ENCODE assay signal across 16 mouse cellular contexts in the genomic region with DNA sequence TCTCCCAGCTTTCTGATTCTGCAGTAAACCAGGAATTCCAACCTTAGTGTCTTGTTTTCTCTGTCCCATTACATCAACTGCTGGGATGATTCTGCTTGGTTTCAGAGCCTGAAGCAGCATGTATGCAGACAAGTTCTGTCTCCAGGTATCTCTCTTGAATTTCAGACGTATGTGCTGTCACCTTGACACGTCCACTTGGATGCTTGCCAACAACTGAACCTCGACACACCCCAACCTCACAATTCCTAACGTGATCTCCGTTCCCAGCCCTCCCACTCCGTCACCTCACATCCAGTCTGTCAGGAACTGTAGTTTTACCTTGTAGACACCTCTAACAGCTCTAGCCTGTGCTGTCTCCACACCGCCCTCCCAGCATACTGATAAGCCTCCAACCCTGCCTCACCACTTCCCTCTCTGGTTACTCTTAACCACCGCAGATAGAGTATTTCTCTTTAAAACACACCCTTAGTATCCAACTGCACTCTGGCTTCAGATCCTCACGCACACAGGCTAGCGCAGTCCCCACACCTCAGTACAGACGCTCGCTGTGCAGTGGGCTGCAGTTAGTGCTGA. TPM values are rescaled to one million over a fixed set of nuclear protein-coding genes. Genes with fewer than 3 reads are reported as not detected.
DNase-seq lines count a peak whose midpoint lies in the region; ATAC-seq and TF ChIP-seq lines count a peak whose summit lies in the region.
"Had no signal": no experiment of that assay in that cellular context is flagged by ENCODE, and none has a peak within 500 bp of the region (broad histone marks: within the 10 kb centered on the region; RNA-seq: fewer than 3 reads in every experiment).

No protein-coding gene starts in this region.

- H3K9me3 ChIP-seq in heart, embryonic 12.5 days (replicated peaks) = 0 out of 2 replicates have a peak, but pooled peaks cover 10% of the 10 kb centered on the region
- H3K9me3 ChIP-seq in intestine, embryonic 14.5 days (ENCODE audit: control insufficient read depth, low read length) = 0 out of 2 replicates have a peak, but pooled peaks cover 2% of the 10 kb centered on the region
- peaks cover 10% of the 10 kb centered on the region; the same call in 1 of the 2 replicates for H3K9me3 ChIP-seq in midbrain, postnatal 0 days (ENCODE audit: low read length)

- no peak overlapping the region for H3K4me3 ChIP-seq in heart, embryonic 12.5 days
- no peak overlapping the region for H3K4me3 ChIP-seq in intestine, embryonic 14.5 days (ENCODE audit: low read depth, low read length)
- no peak overlapping the region for H3K4me3 ChIP-seq in midbrain, postnatal 0 days (ENCODE audit: low read depth, low read length)
- H3K4me3 ChIP-seq: embryonic facial prominence, embryonic 12.5 days; heart, adult 2 months had no signal

- H3K4me2 ChIP-seq in heart, embryonic 12.5 days = peak overlapping the region; percentile 42
- H3K4me2 ChIP-seq in intestine, embryonic 14.5 days (ENCODE audit: low read length) = no peak overlapping the region
- H3K4me2 ChIP-seq in midbrain, postnatal 0 days (ENCODE audit: low read depth, low read length, poor library complexity, severe bottlenecking) = no peak overlapping the region
- H3K4me2 ChIP-seq: embryonic facial prominence, embryonic 12.5 days had no signal

- 0 out of 2 replicates have a peak overlapping the region, but pooled peaks have one; percentile 2 for H3K9ac ChIP-seq in heart, embryonic 12.5 days
- H3K9ac ChIP-seq in intestine, embryonic 14.5 days (ENCODE audit: low read length) = no peak overlapping the region
- no peak overlapping the region for H3K9ac ChIP-seq in midbrain, postnatal 0 days (replicated peaks; ENCODE audit: low read length, poor library complexity, severe bottlenecking)
- H3K9ac ChIP-seq: embryonic facial prominence, embryonic 12.5 days had no signal

- H3K4me1 ChIP-seq in heart, embryonic 12.5 days (replicated peaks) = peaks cover 26% of the 10 kb centered on the region
- peaks cover 14% of the 10 kb centered on the region; the same call in 1 of the 2 replicates for H3K4me1 ChIP-seq in intestine, embryonic 14.5 days (replicated peaks; ENCODE audit: control insufficient read depth, insufficient read depth, low read length)
- no peaks in the 10 kb centered on the region for H3K4me1 ChIP-seq in midbrain, postnatal 0 days (ENCODE audit: insufficient read depth, low read length)

- no peaks in the 10 kb centered on the region; the same call in 1 of the 2 replicates for H3K36me3 ChIP-seq in heart, embryonic 12.5 days
- H3K36me3 ChIP-seq in intestine, embryonic 14.5 days (ENCODE audit: control insufficient read depth, insufficient read depth, low read length) = no peaks in the 10 kb centered on the region
- no peaks in the 10 kb centered on the region for H3K36me3 ChIP-seq in midbrain, postnatal 0 days (ENCODE audit: insufficient read depth, low read length)
- H3K36me3 ChIP-seq: embryonic facial prominence, embryonic 12.5 days had no signal

- H3K27ac ChIP-seq in heart, embryonic 12.5 days (ENCODE audit: poor library complexity, severe bottlenecking) = no peak overlapping the region
- no peak overlapping the region for H3K27ac ChIP-seq in intestine, embryonic 14.5 days (ENCODE audit: low read depth)
- H3K27ac ChIP-seq in midbrain, postnatal 0 days (ENCODE audit: low read depth, low read length) = no peak overlapping the region
- H3K27ac ChIP-seq: embryonic facial prominence, embryonic 12.5 days; heart, adult 2 months had no signal

- TF ChIP-seq CTCF in midbrain, postnatal 0 days (IDR thresholded peaks at IDR 0.05) = no peak

- peak; percentile 45; the same call in 1 of the 2 replicates for ATAC-seq in heart, embryonic 12.5 days (ENCODE audit: insufficient number of reproducible peaks, low FRiP score)
- ATAC-seq in intestine, embryonic 14.5 days (replicated peaks; ENCODE audit: low FRiP score, low TSS enrichment, low read depth) = peak; percentile 67
- ATAC-seq in megakaryocyte, adult 5-6 weeks (ENCODE audit: poor library complexity, severe bottlenecking) = peak; percentile 69
- no peak for ATAC-seq in midbrain, postnatal 0 days (ENCODE audit: low FRiP score)
- ATAC-seq: CD4-positive, CD25-positive, alpha-beta regulatory T cell, adult 4 months; midbrain, embryonic 16.5 days had no signal

- WGBS in heart, embryonic 12.5 days = 29% methylated on average over 12 of the region's 12 CpGs
- WGBS in intestine, embryonic 14.5 days = 62% methylated on average over 12 of the region's 12 CpGs
- 87% methylated on average over 12 of the region's 12 CpGs for WGBS in midbrain, postnatal 0 days

- no peak for DNase-seq in heart, postnatal 4 days
- peak; percentile 21 for DNase-seq in ZHBTc4 (ENCODE audit: low read depth, low spot score)
- DNase-seq in intestine, embryonic 14.5 days (ENCODE audit: low spot score) = no peak
- no peak for DNase-seq in midbrain, postnatal 0 days (ENCODE audit: low spot score)
- DNase-seq in cerebellum, adult 8-10 months = no peak
- DNase-seq: adrenal gland, postnatal 36 days; cerebellum, adult 2 months; heart, adult 2 months; kidney, adult 11 months; right cerebral cortex, adult 18-20 months; thymus, postnatal 25 days had no signal

- no peaks in the 10 kb centered on the region for H3K27me3 ChIP-seq in heart, embryonic 12.5 days (replicated peaks)
- H3K27me3 ChIP-seq in intestine, embryonic 14.5 days (replicated peaks; ENCODE audit: control insufficient read depth, insufficient read depth, low read length) = no peaks in the 10 kb centered on the region
- H3K27me3 ChIP-seq in midbrain, postnatal 0 days (ENCODE audit: insufficient read depth, low read length) = no peaks in the 10 kb centered on the region
- H3K27me3 ChIP-seq: embryonic facial prominence, embryonic 12.5 days had no signal

RNA-seq across cellular contexts. Expression of a gene that starts 36.2 kb away (rescaled TPM):
- polyA plus RNA-seq in heart, embryonic 12.5 days (2016; fragmentation: Nextera tagmentation; extraction: Ambion mirVana) = 2.1 and 2.2 TPM in 2 replicates
- total RNA-seq in heart, postnatal 4 days (2021) = 10 to 100 TPM; 13.6 to 17.1 TPM
- polyA plus RNA-seq in intestine, embryonic 14.5 days (2014; fragmentation: Nextera tagmentation; extraction: Ambion mirVana) = 2.6 and 3.3 TPM in 2 replicates
- total RNA-seq in megakaryocyte, adult 5-6 weeks (2015) = 0.05 and 0.13 TPM in 2 replicates
- total RNA-seq in megakaryocyte, adult 5-6 weeks (2017) = not detected in 2 replicates
- 69.1 and 73.0 TPM in 2 replicates for total RNA-seq in midbrain, postnatal 0 days (2014; rRNA removed)
- 12.1 and 13.0 TPM in 2 replicates for polyA plus RNA-seq in midbrain, postnatal 0 days (2015; fragmentation: Nextera tagmentation; extraction: Ambion mirVana)
- polyA plus RNA-seq: CD4-positive, CD25-positive, alpha-beta regulatory T cell, adult 4 months had no signal

Comparison
In these comparisons a context has a peak if more than half of its experiments do, and no peak if none do; other contexts are left out.
1. RNA of a gene that starts 36.2 kb away (total RNA-seq): 69.1 to 73.0 TPM in midbrain, postnatal 0 days and 13.6 to 17.1 TPM in heart, postnatal 4 days; 0.05 to 0.13 TPM in megakaryocyte, adult 5-6 weeks; every median in the first group is over 10 times any median in the second.